Mouse (Mus musculus): Measurements from ENCODE around the gene Plcb4. TPM values are rescaled to one million over a fixed set of nuclear protein-coding genes. Genes with fewer than 3 reads are reported as not detected.

Plcb4 gene
- polyA plus RNA-seq (2014; fragmentation: Nextera tagmentation; extraction: Ambion mirVana): 38.8 and 44.9 TPM in 2 replicates

DNA sequence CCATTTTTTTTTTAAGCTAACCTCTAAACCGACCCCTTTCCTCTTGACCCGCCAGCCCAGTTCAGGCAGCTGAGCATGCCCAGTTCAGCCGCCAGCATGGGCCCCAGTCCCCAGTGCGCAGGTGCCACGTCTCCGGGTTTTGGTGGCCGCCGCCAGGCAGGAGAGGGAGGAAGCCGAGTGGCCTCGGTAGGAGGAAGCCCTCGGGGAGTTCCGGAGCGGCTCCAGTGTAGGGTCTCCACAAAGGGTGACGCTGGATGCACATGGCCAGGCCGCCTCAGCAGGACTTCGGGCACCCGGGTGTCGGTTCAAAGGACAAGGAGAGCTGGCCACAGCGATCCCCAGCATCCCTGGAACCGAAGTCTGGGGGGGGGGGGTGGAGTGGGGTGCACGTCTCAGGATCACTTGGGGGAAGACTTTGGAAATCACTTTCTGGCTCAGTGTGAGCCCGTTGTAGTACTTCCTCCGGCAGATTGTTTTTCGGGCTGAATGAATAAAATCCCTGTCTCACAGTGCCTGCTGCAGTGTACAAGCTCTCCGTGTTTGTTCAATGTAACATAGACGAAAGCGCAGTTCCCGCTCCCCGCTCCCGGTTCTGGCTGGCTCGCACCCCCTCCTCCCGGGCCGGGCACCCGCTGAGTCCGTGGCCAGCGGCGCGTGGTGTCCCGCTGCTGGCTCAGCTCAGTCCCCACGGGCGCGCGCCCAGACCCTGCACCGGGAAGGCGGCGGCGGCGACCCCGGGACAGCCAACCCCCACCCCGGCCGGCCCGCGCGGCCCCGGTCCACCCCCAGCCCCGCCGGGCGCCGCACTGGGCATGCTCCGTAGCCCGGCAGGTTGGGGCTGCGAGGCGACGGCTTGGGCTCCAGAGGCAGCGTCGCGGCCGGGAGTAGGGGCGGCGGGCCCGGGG is at the start of gene Plcb4:
Plcb4 (plus strand) TSS at position 526 of the 905 bp plus-strand sequence.
- peak; percentile 80 for ATAC-seq (ENCODE audit: insufficient number of reproducible peaks, insufficient read depth, low FRiP score, low read depth)
- Histone ChIP-seq H3K27ac (replicated peaks in 1 of 2; ENCODE audit: control insufficient read depth in 1 of 2, insufficient read depth in 1 of 2, low read depth in 2 of 2, low read length in 2 of 2) (peak within 1 kb of the TSS; percentile 92 to 97), H3K4me3 (ENCODE audit: control insufficient read depth in 1 of 2, insufficient read depth in 1 of 2, low read depth in 1 of 2, low read length in 2 of 2) (peak within 1 kb of the TSS; percentile 81 to 87), H3K9me3 (ENCODE audit: control insufficient read depth, low read length) (no peaks in the 10 kb centered on the region), H3K9ac (ENCODE audit: low read length) (peak within 1 kb of the TSS; percentile 96), H3K36me3 (ENCODE audit: control insufficient read depth, insufficient read depth, low read length) (no peaks in the 10 kb centered on the region), H3K4me2 (ENCODE audit: low read length) (peak within 1 kb of the TSS; percentile 73), H3K27me3 (ENCODE audit: control insufficient read depth, insufficient read depth, low read length) (no peaks in the 10 kb centered on the region), H3K4me1 (ENCODE audit: control insufficient read depth in 2 of 2, insufficient read depth in 2 of 2, low read length in 2 of 2) (peaks cover 0 to 3% of the 10 kb centered on the region in 2 experiments; a peak in 1 of 4 replicates)
- WGBS: under 1% methylated on average over 71 of the region's 71 CpGs

DNA sequence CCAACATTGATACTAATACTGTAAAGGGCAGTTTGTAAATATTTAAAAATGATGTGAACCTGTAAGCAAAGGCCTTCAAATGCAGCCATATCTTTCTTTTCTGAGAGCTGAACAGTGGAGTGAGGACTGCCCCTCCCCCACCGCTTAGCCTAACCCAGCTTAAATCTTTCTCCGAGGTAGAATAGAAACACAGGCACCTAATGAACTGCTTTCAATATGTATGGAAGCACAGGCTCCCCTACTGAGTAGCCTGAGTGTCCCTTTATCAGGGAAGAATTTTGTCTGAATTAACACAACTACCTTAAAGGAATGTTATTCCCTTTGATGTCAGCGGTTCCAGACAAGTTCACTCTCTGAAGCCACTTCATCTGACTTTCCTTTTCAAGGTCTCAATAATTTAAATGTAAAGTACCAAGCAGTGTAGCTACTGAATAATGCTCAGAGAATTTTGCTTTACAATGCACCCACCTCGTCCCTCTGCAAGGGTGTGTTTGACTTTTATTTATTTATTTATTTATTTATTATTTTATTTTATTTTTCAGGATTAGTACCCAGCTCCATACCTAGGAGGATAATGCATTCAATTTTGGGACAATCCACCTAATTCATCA is 44.1 kb upstream of the Plcb4 start:
- Histone ChIP-seq H3K36me3 (ENCODE audit: control insufficient read depth, insufficient read depth, low read length) (no peaks in the 10 kb centered on the region), H3K4me2 (ENCODE audit: low read length) (peak overlapping the region; percentile 34), H3K27ac (replicated peaks in 1 of 2; ENCODE audit: control insufficient read depth in 1 of 2, insufficient read depth in 1 of 2, low read depth in 2 of 2, low read length in 2 of 2) (no peak overlapping the region), H3K27me3 (ENCODE audit: control insufficient read depth, insufficient read depth, low read length) (no peaks in the 10 kb centered on the region), H3K4me1 (ENCODE audit: control insufficient read depth in 2 of 2, insufficient read depth in 2 of 2, low read length in 2 of 2) (no peaks in the 10 kb centered on the region), H3K4me3 (ENCODE audit: control insufficient read depth in 1 of 2, insufficient read depth in 1 of 2, low read depth in 1 of 2, low read length in 2 of 2) (no peak overlapping the region), H3K9ac (ENCODE audit: low read length) (no peak overlapping the region), H3K9me3 (ENCODE audit: control insufficient read depth, low read length) (no peaks in the 10 kb centered on the region)
- WGBS: 22% methylated on average over 4 of the region's 4 CpGs
- ATAC-seq (ENCODE audit: insufficient number of reproducible peaks, insufficient read depth, low FRiP score, low read depth): no peak

DNA sequence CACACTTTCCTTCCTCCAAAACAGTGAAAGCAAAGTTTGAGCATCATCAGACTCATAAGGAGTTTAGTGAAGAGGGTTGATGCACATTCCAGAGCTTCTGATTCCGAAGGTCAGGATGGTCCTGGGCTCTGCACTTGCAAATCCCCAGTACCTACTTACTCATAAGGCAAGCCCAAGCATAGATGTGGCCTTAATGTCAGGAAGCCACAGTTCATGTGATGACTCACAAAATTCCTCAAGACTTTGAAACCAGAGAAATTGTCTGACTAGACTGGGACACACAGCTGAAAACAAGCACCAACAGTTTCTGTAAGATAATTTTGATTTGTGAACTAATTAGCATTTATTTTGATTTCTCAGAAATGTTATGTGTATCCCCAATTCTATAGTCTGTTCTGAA is 42.7 kb upstream of the Plcb4 start:
- Histone ChIP-seq H3K9me3 (ENCODE audit: control insufficient read depth, low read length) (no peaks in the 10 kb centered on the region), H3K36me3 (ENCODE audit: control insufficient read depth, insufficient read depth, low read length) (no peaks in the 10 kb centered on the region), H3K4me1 (ENCODE audit: control insufficient read depth in 2 of 2, insufficient read depth in 2 of 2, low read length in 2 of 2) (no peaks in the 10 kb centered on the region), H3K4me3 (ENCODE audit: control insufficient read depth in 1 of 2, insufficient read depth in 1 of 2, low read depth in 1 of 2, low read length in 2 of 2) (no peak overlapping the region), H3K27me3 (ENCODE audit: control insufficient read depth, insufficient read depth, low read length) (no peaks in the 10 kb centered on the region), H3K9ac (ENCODE audit: low read length) (no peak overlapping the region), H3K4me2 (ENCODE audit: low read length) (no peak overlapping the region), H3K27ac (replicated peaks in 1 of 2; ENCODE audit: control insufficient read depth in 1 of 2, insufficient read depth in 1 of 2, low read depth in 2 of 2, low read length in 2 of 2) (no peak overlapping the region)
- no peak for ATAC-seq (ENCODE audit: insufficient number of reproducible peaks, insufficient read depth, low FRiP score, low read depth)
- WGBS: 62% methylated on average over 1 of the region's 1 CpGs

DNA sequence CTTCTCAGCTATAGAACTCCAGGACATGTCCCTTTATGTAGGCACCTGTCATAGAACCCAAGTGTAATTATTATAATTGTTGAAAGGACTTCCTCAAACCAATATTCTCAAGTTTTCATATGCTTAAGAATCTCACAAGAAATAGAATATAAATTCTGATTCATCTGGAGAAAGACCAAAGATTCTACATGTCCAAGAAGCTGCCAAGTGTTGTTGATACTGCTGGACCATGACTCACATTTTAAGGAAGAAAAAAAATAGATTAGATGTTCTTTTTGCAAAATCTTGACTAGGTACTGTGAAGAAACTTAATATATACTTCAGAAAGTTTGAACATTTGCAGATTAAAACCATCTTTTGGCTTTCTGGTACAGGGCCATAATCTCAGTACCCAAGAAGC is 40.3 kb upstream of the Plcb4 start:
- Histone ChIP-seq H3K9ac (ENCODE audit: low read length) (no peak overlapping the region), H3K4me2 (ENCODE audit: low read length) (no peak overlapping the region), H3K27me3 (ENCODE audit: control insufficient read depth, insufficient read depth, low read length) (no peaks in the 10 kb centered on the region), H3K36me3 (ENCODE audit: control insufficient read depth, insufficient read depth, low read length) (no peaks in the 10 kb centered on the region), H3K27ac (replicated peaks in 1 of 2; ENCODE audit: control insufficient read depth in 1 of 2, insufficient read depth in 1 of 2, low read depth in 2 of 2, low read length in 2 of 2) (no peak overlapping the region), H3K4me3 (ENCODE audit: control insufficient read depth in 1 of 2, insufficient read depth in 1 of 2, low read depth in 1 of 2, low read length in 2 of 2) (no peak overlapping the region), H3K4me1 (ENCODE audit: control insufficient read depth in 2 of 2, insufficient read depth in 2 of 2, low read length in 2 of 2) (no peaks in the 10 kb centered on the region), H3K9me3 (ENCODE audit: control insufficient read depth, low read length) (no peaks in the 10 kb centered on the region)
- no peak for ATAC-seq (ENCODE audit: insufficient number of reproducible peaks, insufficient read depth, low FRiP score, low read depth)

DNA sequence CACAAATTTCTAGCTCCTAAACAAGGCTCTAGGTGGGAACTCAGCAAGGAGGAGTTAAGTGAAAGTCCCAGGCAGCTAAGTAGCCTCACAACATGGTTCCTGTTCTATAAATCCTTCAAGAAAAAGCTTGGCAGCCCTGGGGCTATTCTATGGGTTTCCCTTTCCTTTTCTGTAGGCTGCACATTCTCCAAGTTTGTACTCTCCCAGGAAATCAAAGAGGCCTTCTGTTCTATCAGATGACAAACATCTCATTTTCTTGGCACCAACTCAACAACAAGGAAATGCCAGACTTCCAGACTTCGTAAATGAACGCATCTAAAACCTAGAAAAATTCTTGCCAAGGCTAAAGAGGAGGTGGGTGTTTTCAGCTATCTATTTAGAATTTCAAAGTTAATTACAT is 38.9 kb upstream of the Plcb4 start:
- no peak overlapping the region for H3K4me3 ChIP-seq (ENCODE audit: control insufficient read depth in 1 of 2, insufficient read depth in 1 of 2, low read depth in 1 of 2, low read length in 2 of 2)
- H3K27me3 ChIP-seq (ENCODE audit: control insufficient read depth, insufficient read depth, low read length): no peaks in the 10 kb centered on the region
- no peak overlapping the region for H3K9ac ChIP-seq (ENCODE audit: low read length)
- H3K9me3 ChIP-seq (ENCODE audit: control insufficient read depth, low read length): no peaks in the 10 kb centered on the region
- no peak for ATAC-seq (ENCODE audit: insufficient number of reproducible peaks, insufficient read depth, low FRiP score, low read depth)
- H3K4me2 ChIP-seq (ENCODE audit: low read length): no peak overlapping the region
- WGBS: 73% methylated on average over 2 of the region's 2 CpGs
- H3K36me3 ChIP-seq (ENCODE audit: control insufficient read depth, insufficient read depth, low read length): no peaks in the 10 kb centered on the region
- no peak overlapping the region for H3K27ac ChIP-seq (replicated peaks in 1 of 2; ENCODE audit: control insufficient read depth in 1 of 2, insufficient read depth in 1 of 2, low read depth in 2 of 2, low read length in 2 of 2)
- H3K4me1 ChIP-seq (ENCODE audit: control insufficient read depth in 2 of 2, insufficient read depth in 2 of 2, low read length in 2 of 2): no peaks in the 10 kb centered on the region

DNA sequence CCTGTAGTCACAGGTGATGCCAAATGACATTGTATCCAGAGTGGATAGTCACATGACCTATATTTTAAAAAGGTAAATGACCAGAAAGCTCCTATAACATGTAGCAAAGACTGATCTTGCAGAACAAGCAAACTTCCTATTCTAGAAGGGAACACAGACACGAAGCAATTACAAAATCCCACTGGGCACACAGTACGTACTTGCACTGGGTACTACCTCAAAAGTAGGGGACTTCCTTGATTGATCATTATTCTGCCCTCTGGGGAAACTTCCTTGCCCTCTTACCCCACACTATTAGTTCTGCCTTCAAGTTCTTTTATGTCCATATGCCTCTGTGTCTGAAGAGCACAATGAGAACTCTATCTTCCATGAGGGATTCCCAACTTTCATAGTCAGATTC is 31.0 kb upstream of the Plcb4 start:
- Histone ChIP-seq H3K4me1 (ENCODE audit: control insufficient read depth in 2 of 2, insufficient read depth in 2 of 2, low read length in 2 of 2) (no peaks in the 10 kb centered on the region), H3K27me3 (ENCODE audit: control insufficient read depth, insufficient read depth, low read length) (no peaks in the 10 kb centered on the region), H3K27ac (replicated peaks in 1 of 2; ENCODE audit: control insufficient read depth in 1 of 2, insufficient read depth in 1 of 2, low read depth in 2 of 2, low read length in 2 of 2) (no peak overlapping the region), H3K9ac (ENCODE audit: low read length) (no peak overlapping the region), H3K9me3 (ENCODE audit: control insufficient read depth, low read length) (no peaks in the 10 kb centered on the region), H3K4me2 (ENCODE audit: low read length) (no peak overlapping the region), H3K36me3 (ENCODE audit: control insufficient read depth, insufficient read depth, low read length) (no peaks in the 10 kb centered on the region), H3K4me3 (ENCODE audit: control insufficient read depth in 1 of 2, insufficient read depth in 1 of 2, low read depth in 1 of 2, low read length in 2 of 2) (no peak overlapping the region)
- WGBS: 79% methylated on average over 2 of the region's 2 CpGs
- no peak for ATAC-seq (ENCODE audit: insufficient number of reproducible peaks, insufficient read depth, low FRiP score, low read depth)

DNA sequence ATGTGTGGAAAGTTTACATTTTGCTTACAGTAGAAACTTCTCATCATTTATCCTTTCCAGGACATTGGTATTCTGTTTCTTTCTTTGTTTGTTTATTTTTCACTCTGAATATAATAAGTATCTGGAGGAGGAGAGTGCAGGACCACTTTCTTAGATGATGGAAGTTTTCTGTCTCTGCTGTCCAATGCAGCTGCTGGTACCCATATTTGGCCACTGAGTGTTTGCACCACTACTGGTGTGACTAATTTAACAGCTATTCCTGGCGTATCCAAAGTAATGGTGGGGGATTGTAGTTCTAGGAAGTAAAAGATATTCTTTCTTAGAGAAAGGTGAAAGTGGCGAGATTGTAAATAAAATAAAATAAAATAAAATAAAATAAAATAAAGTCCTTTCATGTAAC is 21.6 kb upstream of the Plcb4 start:
- ATAC-seq (ENCODE audit: insufficient number of reproducible peaks, insufficient read depth, low FRiP score, low read depth): no peak
- H3K4me3 ChIP-seq (ENCODE audit: control insufficient read depth in 1 of 2, insufficient read depth in 1 of 2, low read depth in 1 of 2, low read length in 2 of 2): no peak overlapping the region
- no peak overlapping the region for H3K27ac ChIP-seq (replicated peaks in 1 of 2; ENCODE audit: control insufficient read depth in 1 of 2, insufficient read depth in 1 of 2, low read depth in 2 of 2, low read length in 2 of 2)
- no peaks in the 10 kb centered on the region for H3K36me3 ChIP-seq (ENCODE audit: control insufficient read depth, insufficient read depth, low read length)
- H3K4me1 ChIP-seq (ENCODE audit: control insufficient read depth in 2 of 2, insufficient read depth in 2 of 2, low read length in 2 of 2): no peaks in the 10 kb centered on the region
- no peak overlapping the region for H3K9ac ChIP-seq (ENCODE audit: low read length)
- no peaks in the 10 kb centered on the region for H3K9me3 ChIP-seq (ENCODE audit: control insufficient read depth, low read length)
- no peaks in the 10 kb centered on the region for H3K27me3 ChIP-seq (ENCODE audit: control insufficient read depth, insufficient read depth, low read length)
- H3K4me2 ChIP-seq (ENCODE audit: low read length): no peak overlapping the region
- WGBS: 63% methylated on average over 2 of the region's 2 CpGs

Data from heart, embryonic 14.5 days (tissue).